Mouse (Mus musculus) monocyte, adult 5-6 weeks (primary cell): ENCODE results near the gene Foxe3. TPM values are rescaled to one million over a fixed set of nuclear protein-coding genes. Genes with fewer than 3 reads are reported as not detected.

Source experiments
- ATAC-seq: fragments of 153-309, 156-312 bp; replicated peaks from 2 replicates; pipeline ENCODE4 v1.8.0; 2017; ENCODE audit warnings: mild to moderate bottlenecking; ENCODE audit not compliant: low TSS enrichment, insufficient number of reproducible peaks, severe bottlenecking, poor library complexity, low FRiP score
- total RNA-seq: library from RNA; stranded (forward); fragments of 200-1000, 200-491, 200-594 nt; gene quantifications from 3 replicates; pipeline ENCODE4 v1.2.3, GENCODE M21; 2017

Gene Foxe3
- total RNA-seq, 1 experiment from 2014 or later: not detected

- ATAC-seq: no peak
Observed at GRCm38 (mm10) chr4:114900866-114901642, 24.8 kb downstream of the Foxe3 start.

GRCm38 (mm10) chr4:114899885-114900284, 25.9 kb downstream of the Foxe3 start:
- no peak for ATAC-seq

- peak; percentile 45; the same call in 1 of the 2 replicates for ATAC-seq
Observed at GRCm38 (mm10) chr4:114897853-114898252, 28.0 kb downstream of the Foxe3 start.

GRCm38 (mm10) chr4:114882232-114882631, 43.6 kb downstream of the Foxe3 start:
- no peak for ATAC-seq

GRCm38 (mm10) chr4:114876441-114876972, 49.3 kb downstream of the Foxe3 start:
- ATAC-seq: no peak

Other genes starting within 250 kb of the Foxe3 start
- not detected in 3 replicates for gene Gm12830, start 104.3 kb downstream of the Foxe3 start, total RNA-seq
- 0.10 to 1.5 TPM (median 0.75 TPM) in 3 replicates for gene Foxd2, start 17.1 kb downstream of the Foxe3 start, total RNA-seq
- 193 to 301 TPM (median 285 TPM) in 3 replicates for gene Cmpk1, start 61.2 kb upstream of the Foxe3 start, total RNA-seq
- gene Stil, start 74.1 kb upstream of the Foxe3 start, total RNA-seq: 0.53 to 1.9 TPM (median 0.78 TPM) in 3 replicates
- gene Tal1, start 130.4 kb upstream of the Foxe3 start, total RNA-seq: 0.53 to 3.0 TPM (median 2.9 TPM) in 3 replicates
- gene Pdzk1ip1, start 162.7 kb upstream of the Foxe3 start, total RNA-seq: 3.3 to 4.9 TPM in 2 of 3 replicates, not detected in the other
- gene Cyp4x1, start 208.3 kb upstream of the Foxe3 start, total RNA-seq: 0.49 TPM in 1 of 3 replicates, not detected in the others